Mouse (Mus musculus): Measurements from ENCODE around the gene Cacna2d1. TPM values are rescaled to one million over a fixed set of nuclear protein-coding genes. Genes with fewer than 3 reads are reported as not detected.

Cacna2d1 gene
- polyA plus RNA-seq, 1 experiment from 2014 or later, result 13.3 TPM

DNA sequence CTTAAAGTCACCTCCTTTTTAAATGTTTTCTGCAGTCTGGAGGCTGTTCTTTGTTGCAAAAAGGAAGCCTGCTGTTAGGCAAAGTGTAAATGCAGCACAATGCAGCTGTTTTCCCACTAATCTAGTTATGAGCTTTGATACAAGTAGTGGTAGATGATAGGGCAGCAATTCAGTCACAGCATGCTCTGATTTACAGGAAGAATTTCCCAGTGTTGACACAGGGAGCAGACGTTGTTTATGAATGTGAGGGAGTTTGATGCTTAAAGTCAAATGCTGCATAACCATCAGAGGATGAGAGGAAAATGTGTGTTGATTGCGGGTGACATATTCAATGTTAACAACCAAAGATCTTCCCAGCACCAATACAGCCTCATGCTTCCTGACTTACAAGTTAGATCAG is 342.6 kb downstream of the Cacna2d1 start:
- H3K9ac ChIP-seq (replicated peaks; ENCODE audit: low read length), result no peak overlapping the region
- no peaks in the 10 kb centered on the region for H3K9me3 ChIP-seq (ENCODE audit: low read length)
- H3K27me3 ChIP-seq (ENCODE audit: insufficient read depth, low read length), result no peaks in the 10 kb centered on the region
- 60% methylated on average over 2 of the region's 2 CpGs for WGBS
- ATAC-seq (ENCODE audit: low FRiP score, low TSS enrichment), result no peak
- H3K36me3 ChIP-seq (ENCODE audit: insufficient read depth, low read length), result no peaks in the 10 kb centered on the region
- no peak overlapping the region for H3K4me2 ChIP-seq (replicated peaks; ENCODE audit: low read depth, low read length)
- H3K4me1 ChIP-seq (ENCODE audit: insufficient read depth, low read length), result no peaks in the 10 kb centered on the region
- H3K27ac ChIP-seq (ENCODE audit: low read length), result no peak overlapping the region
- H3K4me3 ChIP-seq (ENCODE audit: low read length), result no peak overlapping the region

DNA sequence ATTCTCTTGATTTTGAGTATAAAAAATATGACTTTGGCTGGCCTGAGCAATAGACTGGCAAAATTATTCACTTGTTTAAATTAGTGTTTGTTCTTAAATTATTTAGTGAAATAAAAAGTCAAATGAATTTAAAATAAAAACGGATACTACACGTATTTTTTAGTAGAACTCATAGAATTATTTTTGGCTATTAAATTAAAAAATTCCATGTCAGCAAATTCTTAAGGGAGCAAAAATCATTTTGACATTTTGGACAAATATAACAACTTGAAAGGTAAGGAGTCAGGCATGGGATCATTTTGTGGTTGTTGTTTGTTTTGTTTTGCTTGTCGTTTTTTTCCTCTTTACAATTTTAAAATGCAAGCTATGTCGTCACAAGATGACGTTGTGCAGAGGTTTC is 346.7 kb downstream of the Cacna2d1 start:
- 81% methylated on average over 5 of the region's 5 CpGs for WGBS
- no peak overlapping the region for H3K9ac ChIP-seq (replicated peaks; ENCODE audit: low read length)
- H3K4me3 ChIP-seq (ENCODE audit: low read length), result no peak overlapping the region
- H3K36me3 ChIP-seq (ENCODE audit: insufficient read depth, low read length), result no peaks in the 10 kb centered on the region
- no peaks in the 10 kb centered on the region for H3K27me3 ChIP-seq (ENCODE audit: insufficient read depth, low read length)
- no peak overlapping the region for H3K4me2 ChIP-seq (replicated peaks; ENCODE audit: low read depth, low read length)
- no peaks in the 10 kb centered on the region for H3K4me1 ChIP-seq (ENCODE audit: insufficient read depth, low read length)
- no peaks in the 10 kb centered on the region for H3K9me3 ChIP-seq (ENCODE audit: low read length)
- no peak overlapping the region for H3K27ac ChIP-seq (ENCODE audit: low read length)
- no peak for ATAC-seq (ENCODE audit: low FRiP score, low TSS enrichment)

DNA sequence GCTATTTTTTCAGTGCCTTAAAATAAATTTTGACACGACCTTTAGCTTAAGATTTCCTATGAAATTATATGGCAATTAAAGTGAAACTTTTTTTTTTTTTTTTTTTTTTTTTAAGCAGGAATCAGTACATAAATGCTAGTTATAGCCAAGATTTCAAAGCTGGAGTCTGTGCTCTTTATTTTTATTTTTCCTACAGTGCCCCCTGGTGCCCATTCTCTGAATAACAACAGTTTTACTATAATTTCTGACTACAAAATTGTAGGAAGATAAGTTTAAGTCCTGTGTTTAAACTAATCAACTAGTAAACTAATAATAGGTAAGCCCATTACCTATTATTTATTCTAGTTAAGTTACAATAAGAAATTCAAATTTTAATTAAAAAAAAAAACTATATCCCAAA is 358.7 kb downstream of the Cacna2d1 start:
- H3K27me3 ChIP-seq (ENCODE audit: insufficient read depth, low read length), result no peaks in the 10 kb centered on the region
- no peak overlapping the region for H3K9ac ChIP-seq (replicated peaks; ENCODE audit: low read length)
- H3K9me3 ChIP-seq (ENCODE audit: low read length), result no peaks in the 10 kb centered on the region
- 11% methylated on average over 1 of the region's 1 CpGs for WGBS
- H3K4me3 ChIP-seq (ENCODE audit: low read length), result no peak overlapping the region
- peaks cover 4% of the 10 kb centered on the region; the same call in 1 of the 2 replicates for H3K36me3 ChIP-seq (ENCODE audit: insufficient read depth, low read length)
- no peaks in the 10 kb centered on the region for H3K4me1 ChIP-seq (ENCODE audit: insufficient read depth, low read length)
- H3K4me2 ChIP-seq (replicated peaks; ENCODE audit: low read depth, low read length), result no peak overlapping the region
- ATAC-seq (ENCODE audit: low FRiP score, low TSS enrichment), result no peak
- no peak overlapping the region for H3K27ac ChIP-seq (ENCODE audit: low read length)

DNA sequence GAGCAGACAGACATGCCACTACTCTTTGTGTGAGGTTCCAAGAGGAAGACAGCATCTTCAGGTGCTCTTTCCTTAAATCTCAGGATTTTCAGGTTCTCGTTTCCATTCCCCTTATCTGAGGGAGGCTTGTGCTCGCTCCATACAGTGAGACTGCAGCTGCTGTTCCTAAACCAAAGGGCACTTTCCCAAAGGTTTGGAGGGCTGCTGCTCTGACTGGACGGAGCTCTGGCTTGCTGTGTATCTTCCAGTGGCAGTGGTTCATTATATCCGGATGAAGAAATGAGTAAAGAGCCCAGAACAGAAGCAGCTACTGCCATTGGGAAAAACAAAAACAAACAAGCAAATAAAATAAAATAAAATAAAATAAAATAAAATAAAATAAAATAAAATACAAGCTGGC is 359.3 kb downstream of the Cacna2d1 start:
- Histone ChIP-seq H3K9me3 (ENCODE audit: low read length) (no peaks in the 10 kb centered on the region), H3K4me1 (ENCODE audit: insufficient read depth, low read length) (no peaks in the 10 kb centered on the region), H3K27ac (ENCODE audit: low read length) (no peak overlapping the region), H3K4me3 (ENCODE audit: low read length) (no peak overlapping the region), H3K27me3 (ENCODE audit: insufficient read depth, low read length) (no peaks in the 10 kb centered on the region), H3K4me2 (replicated peaks; ENCODE audit: low read depth, low read length) (no peak overlapping the region), H3K36me3 (ENCODE audit: insufficient read depth, low read length) (peaks cover 4% of the 10 kb centered on the region; the same call in 1 of the 2 replicates), H3K9ac (replicated peaks; ENCODE audit: low read length) (no peak overlapping the region)
- ATAC-seq (ENCODE audit: low FRiP score, low TSS enrichment), result no peak
- WGBS, result 77% methylated on average over 4 of the region's 4 CpGs

DNA sequence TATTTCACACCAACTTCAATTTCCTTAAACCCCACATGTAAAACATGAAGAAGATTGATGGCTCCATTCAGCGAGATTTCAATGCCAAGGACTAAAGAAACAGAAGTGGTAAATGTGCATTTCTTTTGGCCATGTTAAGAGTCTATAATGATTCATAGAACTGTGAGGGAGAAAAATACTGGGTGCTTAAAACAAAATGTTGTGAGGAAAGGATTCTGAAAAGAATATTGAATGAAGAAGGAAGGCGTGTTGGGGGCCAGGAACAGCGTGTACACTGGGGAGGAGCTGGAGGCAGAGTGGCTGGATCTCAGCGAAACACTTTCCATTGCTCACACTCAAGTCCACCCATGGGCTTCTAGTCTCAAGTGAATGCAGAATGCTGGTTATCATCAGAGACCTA is 360.2 kb downstream of the Cacna2d1 start:
- no peak overlapping the region for H3K9ac ChIP-seq (replicated peaks; ENCODE audit: low read length)
- no peaks in the 10 kb centered on the region for H3K9me3 ChIP-seq (ENCODE audit: low read length)
- H3K27ac ChIP-seq (ENCODE audit: low read length), result no peak overlapping the region
- H3K4me2 ChIP-seq (replicated peaks; ENCODE audit: low read depth, low read length), result no peak overlapping the region
- 90% methylated on average over 4 of the region's 4 CpGs for WGBS
- peaks cover 4% of the 10 kb centered on the region; the same call in 1 of the 2 replicates for H3K36me3 ChIP-seq (ENCODE audit: insufficient read depth, low read length)
- H3K4me1 ChIP-seq (ENCODE audit: insufficient read depth, low read length), result peaks cover 2% of the 10 kb centered on the region; the same call in 1 of the 2 replicates
- no peak overlapping the region for H3K4me3 ChIP-seq (ENCODE audit: low read length)
- no peak for ATAC-seq (ENCODE audit: low FRiP score, low TSS enrichment)
- H3K27me3 ChIP-seq (ENCODE audit: insufficient read depth, low read length), result no peaks in the 10 kb centered on the region

DNA sequence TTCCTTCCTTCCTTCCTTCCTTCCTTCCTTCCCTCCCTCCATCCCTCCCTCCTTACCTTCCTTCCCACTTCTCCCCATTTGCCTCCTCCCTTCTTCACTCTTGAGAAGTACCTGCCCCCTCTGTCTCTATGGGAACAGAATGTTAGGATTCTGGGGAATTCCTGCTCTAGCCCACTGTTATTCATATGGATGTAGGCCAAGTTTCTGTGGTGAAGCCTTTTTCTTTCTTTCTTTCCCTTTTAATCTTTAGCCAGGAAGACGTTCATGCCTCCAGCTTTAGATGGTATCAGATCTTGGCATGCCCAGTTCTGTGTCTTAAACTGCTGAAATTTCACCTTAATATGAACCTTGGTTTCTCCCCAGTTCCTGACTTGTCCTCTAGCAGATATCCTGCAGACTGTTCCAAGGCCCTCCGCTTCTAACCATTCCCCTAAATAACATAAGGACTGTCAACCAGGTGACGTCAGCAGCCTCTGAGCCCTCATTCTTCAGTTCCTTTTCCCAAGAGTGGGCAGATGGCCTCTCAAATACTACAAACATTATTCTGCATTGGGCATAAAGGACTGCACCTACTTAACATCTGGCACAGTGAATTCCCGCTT is 362.8 kb downstream of the Cacna2d1 start:
- WGBS, result 61% methylated on average over 4 of the region's 4 CpGs
- ATAC-seq (ENCODE audit: low FRiP score, low TSS enrichment), result no peak

DNA sequence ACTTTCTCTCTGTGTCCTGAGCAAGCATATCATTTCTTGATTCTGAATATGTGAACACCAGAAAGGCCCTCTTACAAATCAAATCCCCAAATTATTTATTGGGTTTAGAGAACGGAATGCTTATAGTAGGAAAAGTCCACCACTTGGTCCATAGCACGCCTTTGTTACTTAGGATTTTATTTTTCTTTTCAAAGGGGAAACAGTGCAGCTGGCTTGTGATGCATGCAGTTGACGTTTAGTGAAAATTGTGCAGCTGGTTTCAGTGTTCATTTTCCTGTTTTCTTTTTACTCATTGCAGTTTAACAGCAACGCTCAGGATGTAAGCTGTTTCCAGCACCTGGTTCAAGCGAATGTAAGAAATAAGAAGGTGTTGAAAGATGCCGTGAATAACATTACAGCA is 365.1 kb downstream of the Cacna2d1 start:
- Histone ChIP-seq H3K27ac (ENCODE audit: low read length) (peak overlapping the region; percentile 61; the same call in 1 of the 2 replicates), H3K36me3 (ENCODE audit: insufficient read depth, low read length) (0 out of 2 replicates have a peak, but pooled peaks cover 3% of the 10 kb centered on the region), H3K27me3 (ENCODE audit: insufficient read depth, low read length) (no peaks in the 10 kb centered on the region), H3K4me2 (replicated peaks; ENCODE audit: low read depth, low read length) (no peak overlapping the region), H3K4me3 (ENCODE audit: low read length) (no peak overlapping the region), H3K9me3 (ENCODE audit: low read length) (no peaks in the 10 kb centered on the region), H3K9ac (replicated peaks; ENCODE audit: low read length) (no peak overlapping the region), H3K4me1 (ENCODE audit: insufficient read depth, low read length) (peaks cover 2% of the 10 kb centered on the region; the same call in 1 of the 2 replicates)
- ATAC-seq (ENCODE audit: low FRiP score, low TSS enrichment), result no peak
- WGBS, result 56% methylated on average over 6 of the region's 6 CpGs

More for the DNA sequence above, 362.8 kb downstream of the Cacna2d1 start:
- Histone ChIP-seq H3K9me3 (ENCODE audit: low read length) (no peaks in the 10 kb centered on the region), H3K27ac (ENCODE audit: low read length) (no peak overlapping the region), H3K27me3 (ENCODE audit: insufficient read depth, low read length) (no peaks in the 10 kb centered on the region), H3K4me2 (replicated peaks; ENCODE audit: low read depth, low read length) (no peak overlapping the region), H3K4me3 (ENCODE audit: low read length) (no peak overlapping the region), H3K9ac (replicated peaks; ENCODE audit: low read length) (no peak overlapping the region), H3K36me3 (ENCODE audit: insufficient read depth, low read length) (no peaks in the 10 kb centered on the region), H3K4me1 (ENCODE audit: insufficient read depth, low read length) (peaks cover 2% of the 10 kb centered on the region; the same call in 1 of the 2 replicates)

DNA sequence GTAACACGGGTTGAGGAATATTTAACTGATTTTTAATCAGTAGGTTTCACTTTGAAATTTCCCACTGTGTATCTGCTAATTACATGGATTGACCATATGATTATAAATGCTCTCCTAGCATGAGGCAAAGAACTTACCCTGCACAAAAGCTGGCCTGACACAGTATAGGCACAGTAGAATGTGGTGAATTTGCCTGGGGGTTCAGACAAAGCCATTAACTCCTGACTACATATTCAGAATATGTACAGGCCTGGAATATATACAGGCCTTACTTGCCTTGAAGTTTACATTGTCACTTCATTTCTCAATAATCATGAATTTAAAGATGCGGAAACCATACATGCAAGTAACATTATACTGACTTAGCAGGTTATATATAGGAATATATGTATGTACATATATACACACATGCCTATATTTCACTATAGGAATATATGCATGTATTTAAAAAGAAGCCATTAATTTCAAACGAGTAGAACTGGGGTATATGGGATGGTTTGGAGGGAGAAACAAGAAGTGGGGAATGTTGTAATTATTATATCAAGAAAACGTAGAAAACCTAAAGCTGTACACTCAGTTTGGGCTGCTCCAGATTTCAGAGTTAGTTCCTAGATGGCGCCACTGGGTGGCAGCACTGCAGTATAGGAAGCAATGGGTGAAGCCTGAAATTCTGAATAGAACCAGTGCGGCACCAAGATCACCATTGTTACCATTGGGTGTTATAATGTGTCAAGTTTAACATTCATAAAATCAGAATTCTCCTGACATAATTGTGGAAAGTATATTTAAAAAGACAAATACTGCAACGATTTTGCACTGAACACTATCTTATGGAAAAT is 374.9 kb downstream of the Cacna2d1 start:
- no peaks in the 10 kb centered on the region for H3K36me3 ChIP-seq (ENCODE audit: insufficient read depth, low read length)
- no peak overlapping the region for H3K4me2 ChIP-seq (replicated peaks; ENCODE audit: low read depth, low read length)
- H3K4me1 ChIP-seq (ENCODE audit: insufficient read depth, low read length), result no peaks in the 10 kb centered on the region
- 0 out of 2 replicates have a peak, but pooled peaks have one; percentile 15 for ATAC-seq (ENCODE audit: low FRiP score, low TSS enrichment)
- H3K9me3 ChIP-seq (ENCODE audit: low read length), result no peaks in the 10 kb centered on the region
- H3K27me3 ChIP-seq (ENCODE audit: insufficient read depth, low read length), result no peaks in the 10 kb centered on the region
- no peak overlapping the region for H3K27ac ChIP-seq (ENCODE audit: low read length)
- no peak overlapping the region for H3K4me3 ChIP-seq (ENCODE audit: low read length)
- WGBS, result 45% methylated on average over 7 of the region's 7 CpGs
- no peak overlapping the region for H3K9ac ChIP-seq (replicated peaks; ENCODE audit: low read length)

DNA sequence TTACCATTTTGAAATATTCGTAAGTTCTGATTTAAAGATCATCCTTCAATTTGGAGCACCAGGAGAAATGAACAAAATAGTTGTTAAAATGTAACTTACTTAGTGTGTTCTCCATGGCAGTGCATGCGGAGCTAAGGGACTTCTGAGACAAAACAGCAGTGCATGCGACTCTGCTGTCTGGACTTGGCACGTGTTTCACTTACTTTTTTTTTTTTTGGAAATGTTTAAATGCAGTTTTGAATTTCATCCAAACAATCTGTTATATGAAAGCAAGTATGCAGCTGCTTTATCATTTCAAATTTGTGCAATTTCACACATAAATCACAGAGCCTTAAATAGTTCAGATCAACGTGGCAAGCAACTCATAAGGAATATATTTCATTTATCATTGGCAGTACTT is 379.8 kb downstream of the Cacna2d1 start:
- Histone ChIP-seq H3K27me3 (ENCODE audit: insufficient read depth, low read length) (no peaks in the 10 kb centered on the region), H3K9me3 (ENCODE audit: low read length) (no peaks in the 10 kb centered on the region), H3K4me2 (replicated peaks; ENCODE audit: low read depth, low read length) (no peak overlapping the region), H3K4me1 (ENCODE audit: insufficient read depth, low read length) (no peaks in the 10 kb centered on the region), H3K4me3 (ENCODE audit: low read length) (no peak overlapping the region), H3K36me3 (ENCODE audit: insufficient read depth, low read length) (no peaks in the 10 kb centered on the region), H3K27ac (ENCODE audit: low read length) (no peak overlapping the region), H3K9ac (replicated peaks; ENCODE audit: low read length) (no peak overlapping the region)
- ATAC-seq (ENCODE audit: low FRiP score, low TSS enrichment), result no peak
- 71% methylated on average over 5 of the region's 5 CpGs for WGBS

DNA sequence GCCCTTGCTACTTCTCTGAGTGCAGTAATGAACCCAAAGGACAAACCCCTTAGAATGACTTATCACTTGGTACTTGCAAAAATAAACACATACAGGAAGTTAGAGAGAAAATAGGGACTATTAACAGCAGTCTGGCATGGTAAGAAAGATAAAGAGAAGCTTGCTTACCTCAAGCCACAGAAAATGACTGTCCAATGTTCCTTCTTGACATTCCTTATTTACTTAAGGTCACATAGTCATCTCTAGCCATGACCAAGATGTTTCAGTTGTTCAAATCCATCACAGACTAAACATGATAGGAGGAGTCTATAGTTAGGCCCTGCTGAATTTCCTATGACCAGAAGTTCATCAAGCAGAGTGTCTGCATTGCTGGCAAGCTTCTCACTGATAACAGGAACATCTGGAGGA is 381.5 kb downstream of the Cacna2d1 start:
- no peak for ATAC-seq (ENCODE audit: low FRiP score, low TSS enrichment)
- H3K4me3 ChIP-seq (ENCODE audit: low read length), result no peak overlapping the region
- H3K9me3 ChIP-seq (ENCODE audit: low read length), result no peaks in the 10 kb centered on the region

More for the DNA sequence above, 381.5 kb downstream of the Cacna2d1 start:
- no peak overlapping the region for H3K4me2 ChIP-seq (replicated peaks; ENCODE audit: low read depth, low read length)
- no peak overlapping the region for H3K9ac ChIP-seq (replicated peaks; ENCODE audit: low read length)
- H3K36me3 ChIP-seq (ENCODE audit: insufficient read depth, low read length), result no peaks in the 10 kb centered on the region
- H3K27me3 ChIP-seq (ENCODE audit: insufficient read depth, low read length), result no peaks in the 10 kb centered on the region
- 0 out of 2 replicates have a peak overlapping the region, but pooled peaks have one; percentile 38 for H3K27ac ChIP-seq (ENCODE audit: low read length)
- no peaks in the 10 kb centered on the region for H3K4me1 ChIP-seq (ENCODE audit: insufficient read depth, low read length)
